Mouse (Mus musculus) limb, embryonic 10.5 days (tissue): ENCODE data around the gene H2-Aa. TPM values are rescaled to one million over a fixed set of nuclear protein-coding genes. Genes with fewer than 3 reads are reported as not detected.

Experiments
- DNase-seq: peaks from one replicate; pipeline ENCODE4 v3.0.0-alpha.2; 2017; ENCODE audit warnings: low spot score
- H3K27ac ChIP-seq: fragments of 300-500 bp; sonication (generic); 2 replicates; pipeline ENCODE4 v1.5.1; 2016; ENCODE audit warnings: mild to moderate bottlenecking
- H3K27me3 ChIP-seq: fragments of 300-500 bp; sonication (generic); 2 replicates; pipeline ENCODE4 v1.6.1; 2016; ENCODE audit warnings: low read depth, mild to moderate bottlenecking; ENCODE audit not compliant: poor library complexity, severe bottlenecking
- H3K36me3 ChIP-seq: fragments of 300-500 bp; sonication (generic); 2 replicates; pipeline ENCODE4 v1.6.1; 2016; ENCODE audit warnings: mild to moderate bottlenecking, moderate library complexity
- H3K4me1 ChIP-seq: fragments of 300-500 bp; sonication (generic); 2 replicates; pipeline ENCODE4 v1.6.1; 2016
- H3K4me3 ChIP-seq: fragments of 300-500 bp; sonication (generic); 2 replicates; pipeline ENCODE4 v1.5.1; 2016; ENCODE audit warnings: mild to moderate bottlenecking, moderate library complexity
- H3K9me3 ChIP-seq: fragments of 300-500 bp; sonication (generic); replicated peaks from 2 replicates; pipeline ENCODE4 v1.6.1; 2016; ENCODE audit warnings: mild to moderate bottlenecking
- WGBS: fragments of 180-500 bp; shearing (Covaris S2); methylation state at CpG from one replicate; pipeline ENCODE4 v1.1.7; 2016; 5-methylcytosine and 5-hydroxymethylcytosine counted together
- polyA plus RNA-seq: library from polyadenylated mRNA; unstranded; fragments of >200 nt; fragmentation: Nextera tagmentation; extraction: Ambion mirVana; gene quantifications from 2 replicates; pipeline ENCODE4 v1.2.1, GENCODE M21; 2016

Gene H2-Aa
- polyA plus RNA-seq, 1 experiment from 2014 or later, result not detected

GRCm38 (mm10) chr17:34249878-34250277, 37.7 kb downstream of the H2-Aa start:
- WGBS, result 22% methylated on average over 4 of the region's 4 CpGs
- H3K27me3 ChIP-seq, result no peaks in the 10 kb centered on the region
- DNase-seq, result peak; percentile 46
- H3K4me1 ChIP-seq, result no peaks in the 10 kb centered on the region
- H3K9me3 ChIP-seq, result no peaks in the 10 kb centered on the region
- no peak overlapping the region for H3K4me3 ChIP-seq
- H3K27ac ChIP-seq, result no peak overlapping the region
- H3K36me3 ChIP-seq, result no peaks in the 10 kb centered on the region

GRCm38 (mm10) chr17:34249361-34249760, 38.3 kb downstream of the H2-Aa start:
- no peaks in the 10 kb centered on the region for H3K27me3 ChIP-seq
- H3K36me3 ChIP-seq, result no peaks in the 10 kb centered on the region
- DNase-seq, result no peak
- no peaks in the 10 kb centered on the region for H3K9me3 ChIP-seq
- H3K4me1 ChIP-seq, result no peaks in the 10 kb centered on the region
- no peak overlapping the region for H3K27ac ChIP-seq
- WGBS, result 52% methylated on average over 3 of the region's 3 CpGs
- H3K4me3 ChIP-seq, result no peak overlapping the region

- Histone ChIP-seq H3K4me1 (no peaks in the 10 kb centered on the region), H3K27me3 (no peaks in the 10 kb centered on the region), H3K27ac (no peak overlapping the region), H3K36me3 (no peaks in the 10 kb centered on the region), H3K9me3 (no peaks in the 10 kb centered on the region), H3K4me3 (no peak overlapping the region)
- no peak for DNase-seq
- WGBS, result 74% methylated on average over 2 of the region's 2 CpGs
These were observed 38.9 kb downstream of the H2-Aa start for GRCm38 (mm10) chr17:34248764-34249163.

GRCm38 (mm10) chr17:34247047-34247446, 40.6 kb downstream of the H2-Aa start:
- 85% methylated on average over 3 of the region's 3 CpGs for WGBS
- no peak for DNase-seq

GRCm38 (mm10) chr17:34244656-34245055, 43.0 kb downstream of the H2-Aa start:
- Histone ChIP-seq H3K4me3 (no peak overlapping the region), H3K4me1 (no peaks in the 10 kb centered on the region), H3K27ac (no peak overlapping the region), H3K27me3 (no peaks in the 10 kb centered on the region), H3K36me3 (no peaks in the 10 kb centered on the region), H3K9me3 (no peaks in the 10 kb centered on the region)
- DNase-seq, result no peak
- 82% methylated on average over 4 of the region's 4 CpGs for WGBS

More at GRCm38 (mm10) chr17:34247047-34247446, 40.6 kb downstream of the H2-Aa start:
- Histone ChIP-seq H3K4me1 (no peaks in the 10 kb centered on the region), H3K4me3 (no peak overlapping the region), H3K27ac (no peak overlapping the region), H3K36me3 (no peaks in the 10 kb centered on the region), H3K27me3 (no peaks in the 10 kb centered on the region), H3K9me3 (no peaks in the 10 kb centered on the region)

- Histone ChIP-seq H3K27me3 (no peaks in the 10 kb centered on the region), H3K4me1 (no peaks in the 10 kb centered on the region), H3K36me3 (no peaks in the 10 kb centered on the region), H3K27ac (no peak overlapping the region), H3K9me3 (no peaks in the 10 kb centered on the region), H3K4me3 (no peak overlapping the region)
- 81% methylated on average over 6 of the region's 6 CpGs for WGBS
- DNase-seq, result no peak
These were observed 46.7 kb downstream of the H2-Aa start for GRCm38 (mm10) chr17:34240916-34241315.

- no peak overlapping the region for H3K4me3 ChIP-seq
- H3K27ac ChIP-seq, result no peak overlapping the region
- no peaks in the 10 kb centered on the region for H3K36me3 ChIP-seq
- no peaks in the 10 kb centered on the region for H3K9me3 ChIP-seq
- no peak for DNase-seq
- H3K4me1 ChIP-seq, result no peaks in the 10 kb centered on the region
- 81% methylated on average over 3 of the region's 3 CpGs for WGBS
- H3K27me3 ChIP-seq, result no peaks in the 10 kb centered on the region
These were observed 47.3 kb downstream of the H2-Aa start for GRCm38 (mm10) chr17:34240366-34240765.

GRCm38 (mm10) chr17:34239601-34240041, 48.0 kb downstream of the H2-Aa start:
- whole genome bisulfite sequencing, result 78% methylated on average over 10 of the region's 10 CpGs
- no peaks in the 10 kb centered on the region for H3K4me1 ChIP-seq
- no peak overlapping the region for H3K27ac ChIP-seq
- no peaks in the 10 kb centered on the region for H3K36me3 ChIP-seq
- no peak overlapping the region for H3K4me3 ChIP-seq
- H3K27me3 ChIP-seq, result no peaks in the 10 kb centered on the region
- H3K9me3 ChIP-seq, result no peaks in the 10 kb centered on the region
- DNase-seq, result no peak

- no peak for DNase-seq
- no peak within 1 kb of the TSS for H3K4me3 ChIP-seq
- H3K36me3 ChIP-seq, result no peaks in the 10 kb centered on the region
- no peaks in the 10 kb centered on the region for H3K4me1 ChIP-seq
- no peak within 1 kb of the TSS for H3K27ac ChIP-seq
- H3K27me3 ChIP-seq, result no peaks in the 10 kb centered on the region
- WGBS, result 67% methylated on average over 3 of the region's 3 CpGs
- H3K9me3 ChIP-seq, result no peaks in the 10 kb centered on the region
These were observed 48.9 kb downstream of the H2-Aa start, which contains the start of gene H2-Ob for GRCm38 (mm10) chr17:34238706-34239105. TSS of gene H2-Ob (plus strand) at chr17:34238903.

GRCm38 (mm10) chr17:34237741-34238140, 49.9 kb downstream of the H2-Aa start:
- Histone ChIP-seq H3K4me3 (no peak overlapping the region), H3K27me3 (no peaks in the 10 kb centered on the region), H3K9me3 (no peaks in the 10 kb centered on the region), H3K27ac (no peak overlapping the region), H3K36me3 (no peaks in the 10 kb centered on the region), H3K4me1 (no peaks in the 10 kb centered on the region)
- WGBS, result 84% methylated on average over 3 of the region's 3 CpGs
- no peak for DNase-seq

- DNase-seq, result no peak
- WGBS, result 86% methylated on average over 5 of the region's 5 CpGs
- Histone ChIP-seq H3K27me3 (no peaks in the 10 kb centered on the region), H3K4me1 (no peaks in the 10 kb centered on the region), H3K9me3 (no peaks in the 10 kb centered on the region), H3K36me3 (no peaks in the 10 kb centered on the region), H3K4me3 (no peak overlapping the region), H3K27ac (no peak overlapping the region)
These were observed 50.9 kb downstream of the H2-Aa start for GRCm38 (mm10) chr17:34236691-34237090.

- 61% methylated on average over 9 of the region's 9 CpGs for WGBS
- Histone ChIP-seq H3K27ac (no peak overlapping the region), H3K4me1 (no peaks in the 10 kb centered on the region), H3K9me3 (no peaks in the 10 kb centered on the region), H3K36me3 (no peaks in the 10 kb centered on the region), H3K4me3 (no peak overlapping the region), H3K27me3 (no peaks in the 10 kb centered on the region)
- peak; percentile 52 for DNase-seq
These were observed 52.7 kb downstream of the H2-Aa start for GRCm38 (mm10) chr17:34234926-34235325.
